Mouse (Mus musculus): ENCODE results near the gene Pias1.

DNA sequence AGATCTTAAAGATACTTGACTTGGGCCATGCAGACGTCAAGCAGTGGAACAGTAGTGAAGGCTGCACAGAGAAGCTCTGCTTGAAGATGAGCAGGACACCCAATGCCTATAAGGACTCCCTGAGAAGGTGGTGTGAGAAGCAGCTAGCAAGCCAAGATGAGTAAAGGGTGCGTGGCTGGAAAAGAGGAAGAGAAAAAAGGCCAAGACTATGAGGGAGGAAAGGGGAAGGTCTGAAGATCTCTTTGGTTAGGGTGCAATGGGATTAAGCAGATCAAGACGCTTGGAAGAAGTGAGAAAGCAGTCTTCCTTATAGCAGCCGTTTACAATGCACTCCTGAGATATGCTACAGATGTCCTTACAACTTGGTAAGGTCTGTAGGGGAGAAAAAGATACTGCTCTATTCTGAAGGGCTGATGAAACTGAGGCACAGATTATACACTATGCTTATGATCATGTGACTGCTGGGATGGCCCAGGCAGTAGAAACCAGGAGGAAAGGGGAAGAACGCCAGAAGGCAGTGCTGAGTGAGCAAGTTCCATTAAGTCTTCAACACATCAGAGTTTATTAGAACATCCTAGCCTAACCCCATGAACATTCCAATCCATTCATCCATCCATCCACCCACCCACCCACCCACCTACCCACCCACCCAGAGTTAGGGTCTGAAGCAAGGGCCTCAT, 74.2 kb downstream of the Pias1 start:
- no peak for TF ChIP-seq ZNF384 (IDR thresholded peaks at IDR 0.05; ENCODE audit: low read depth, low read length)
- TF ChIP-seq MAFK (IDR thresholded peaks at IDR 0.05; ENCODE audit: insufficient read depth, low read depth, low read length): no peak
- TF ChIP-seq ZC3H11A (IDR thresholded peaks at IDR 0.05; ENCODE audit: borderline replicate concordance, low read depth, low read length): no peak
- TF ChIP-seq HCFC1 (IDR thresholded peaks at IDR 0.05; ENCODE audit: borderline replicate concordance, insufficient read depth, low read length): no peak
- no peak for TF ChIP-seq CHD2 (IDR thresholded peaks at IDR 0.05; ENCODE audit: low read depth, low read length)
